Mouse (Mus musculus): ENCODE data around the gene Sox8. TPM values are rescaled to one million over a fixed set of nuclear protein-coding genes. Genes with fewer than 3 reads are reported as not detected.

Gene Sox8
- polyA plus RNA-seq, 1 experiment from 2014 or later, result 2.2 TPM

GRCm38 (mm10) chr17:25555159-25555558, 15.3 kb downstream of the Sox8 start:
- Histone ChIP-seq H3K4me2 (ENCODE audit: low read length) (no peak overlapping the region), H3K4me3 (replicated peaks; ENCODE audit: low read depth, low read length) (no peak overlapping the region), H3K36me3 (ENCODE audit: insufficient read depth, low read length) (no peaks in the 10 kb centered on the region), H3K9me3 (replicated peaks; ENCODE audit: low read length) (no peaks in the 10 kb centered on the region), H3K27ac (no peak overlapping the region), H3K9ac (ENCODE audit: low read depth, low read length) (no peak overlapping the region), H3K27me3 (ENCODE audit: insufficient read depth, low read length) (no peaks in the 10 kb centered on the region), H3K4me1 (replicated peaks; ENCODE audit: insufficient read depth, low read length) (peaks cover 19% of the 10 kb centered on the region; the same call in 1 of the 2 replicates)
- WGBS, result 46% methylated on average over 3 of the region's 3 CpGs
- DNase-seq (ENCODE audit: low spot score) (no peak), ATAC-seq (replicated peaks; ENCODE audit: low FRiP score, low read depth) (no peak)
- no peak for TF ChIP-seq CTCF (IDR thresholded peaks at IDR 0.05; ENCODE audit: low read depth)

- no peak for ATAC-seq (replicated peaks; ENCODE audit: low FRiP score, low read depth)
- no peaks in the 10 kb centered on the region for H3K9me3 ChIP-seq (replicated peaks; ENCODE audit: low read length)
Observed at GRCm38 (mm10) chr17:25551313-25551712, 19.2 kb downstream of the Sox8 start.

GRCm38 (mm10) chr17:25550020-25550419, 20.5 kb downstream of the Sox8 start:
- H3K4me3 ChIP-seq (replicated peaks; ENCODE audit: low read depth, low read length), result no peak overlapping the region
- H3K36me3 ChIP-seq (ENCODE audit: insufficient read depth, low read length), result no peaks in the 10 kb centered on the region
- 0 out of 2 replicates have a peak, but pooled peaks cover under 1% of the 10 kb centered on the region for H3K4me1 ChIP-seq (replicated peaks; ENCODE audit: insufficient read depth, low read length)
- no peaks in the 10 kb centered on the region for H3K27me3 ChIP-seq (ENCODE audit: insufficient read depth, low read length)
- H3K9ac ChIP-seq (ENCODE audit: low read depth, low read length), result no peak overlapping the region
- no peak overlapping the region for H3K27ac ChIP-seq
- DNase-seq (ENCODE audit: low spot score) (no peak), ATAC-seq (replicated peaks; ENCODE audit: low FRiP score, low read depth) (no peak)
- H3K9me3 ChIP-seq (replicated peaks; ENCODE audit: low read length), result no peaks in the 10 kb centered on the region
- no peak for TF ChIP-seq CTCF (IDR thresholded peaks at IDR 0.05; ENCODE audit: low read depth)
- no peak overlapping the region for H3K4me2 ChIP-seq (ENCODE audit: low read length)
- WGBS, result 75% methylated on average over 5 of the region's 5 CpGs

More at GRCm38 (mm10) chr17:25551313-25551712, 19.2 kb downstream of the Sox8 start:
- Histone ChIP-seq H3K9ac (ENCODE audit: low read depth, low read length) (no peak overlapping the region), H3K36me3 (ENCODE audit: insufficient read depth, low read length) (no peaks in the 10 kb centered on the region), H3K4me2 (ENCODE audit: low read length) (no peak overlapping the region), H3K27ac (no peak overlapping the region), H3K4me1 (replicated peaks; ENCODE audit: insufficient read depth, low read length) (peaks cover 13% of the 10 kb centered on the region; the same call in 1 of the 2 replicates), H3K4me3 (replicated peaks; ENCODE audit: low read depth, low read length) (no peak overlapping the region), H3K27me3 (ENCODE audit: insufficient read depth, low read length) (no peaks in the 10 kb centered on the region)
- no peak for DNase-seq (ENCODE audit: low spot score)
- 82% methylated on average over 11 of the region's 11 CpGs for WGBS
- TF ChIP-seq CTCF (IDR thresholded peaks at IDR 0.05; ENCODE audit: low read depth), result no peak

GRCm38 (mm10) chr17:25547026-25547425, 23.5 kb downstream of the Sox8 start:
- Histone ChIP-seq H3K27ac (no peak overlapping the region), H3K4me2 (ENCODE audit: low read length) (no peak overlapping the region), H3K9ac (ENCODE audit: low read depth, low read length) (no peak overlapping the region), H3K4me1 (replicated peaks; ENCODE audit: insufficient read depth, low read length) (no peaks in the 10 kb centered on the region), H3K9me3 (replicated peaks; ENCODE audit: low read length) (no peaks in the 10 kb centered on the region), H3K36me3 (ENCODE audit: insufficient read depth, low read length) (no peaks in the 10 kb centered on the region), H3K4me3 (replicated peaks; ENCODE audit: low read depth, low read length) (no peak overlapping the region), H3K27me3 (ENCODE audit: insufficient read depth, low read length) (no peaks in the 10 kb centered on the region)
- ATAC-seq (replicated peaks; ENCODE audit: low FRiP score, low read depth) (no peak), DNase-seq (ENCODE audit: low spot score) (peak; percentile 35)
- TF ChIP-seq CTCF (IDR thresholded peaks at IDR 0.05; ENCODE audit: low read depth), result no peak
- 24% methylated on average over 3 of the region's 3 CpGs for WGBS

- H3K9ac ChIP-seq (ENCODE audit: low read depth, low read length), result no peak overlapping the region
- H3K9me3 ChIP-seq (replicated peaks; ENCODE audit: low read length), result no peaks in the 10 kb centered on the region
- no peak for TF ChIP-seq CTCF (IDR thresholded peaks at IDR 0.05; ENCODE audit: low read depth)
- no peaks in the 10 kb centered on the region for H3K4me1 ChIP-seq (replicated peaks; ENCODE audit: insufficient read depth, low read length)
- H3K4me3 ChIP-seq (replicated peaks; ENCODE audit: low read depth, low read length), result no peak overlapping the region
- no peaks in the 10 kb centered on the region for H3K36me3 ChIP-seq (ENCODE audit: insufficient read depth, low read length)
- no peak for ATAC-seq (replicated peaks; ENCODE audit: low FRiP score, low read depth)
- no peak overlapping the region for H3K4me2 ChIP-seq (ENCODE audit: low read length)
- WGBS, result 66% methylated on average over 4 of the region's 4 CpGs
- no peaks in the 10 kb centered on the region for H3K27me3 ChIP-seq (ENCODE audit: insufficient read depth, low read length)
- no peak for DNase-seq (ENCODE audit: low spot score)
- no peak overlapping the region for H3K27ac ChIP-seq
Observed at GRCm38 (mm10) chr17:25541768-25542167, 28.7 kb downstream of the Sox8 start.

GRCm38 (mm10) chr17:25540731-25541130, 29.8 kb downstream of the Sox8 start:
- 64% methylated on average over 5 of the region's 5 CpGs for WGBS
- Histone ChIP-seq H3K27me3 (ENCODE audit: insufficient read depth, low read length) (no peaks in the 10 kb centered on the region), H3K4me1 (replicated peaks; ENCODE audit: insufficient read depth, low read length) (no peaks in the 10 kb centered on the region), H3K9ac (ENCODE audit: low read depth, low read length) (no peak overlapping the region), H3K4me2 (ENCODE audit: low read length) (no peak overlapping the region), H3K4me3 (replicated peaks; ENCODE audit: low read depth, low read length) (no peak overlapping the region), H3K36me3 (ENCODE audit: insufficient read depth, low read length) (no peaks in the 10 kb centered on the region), H3K27ac (no peak overlapping the region), H3K9me3 (replicated peaks; ENCODE audit: low read length) (no peaks in the 10 kb centered on the region)
- ATAC-seq (replicated peaks; ENCODE audit: low FRiP score, low read depth) (no peak), DNase-seq (ENCODE audit: low spot score) (no peak)
- TF ChIP-seq CTCF (IDR thresholded peaks at IDR 0.05; ENCODE audit: low read depth), result no peak
